Mouse (Mus musculus) neutrophil, adult 65 days (primary cell): ENCODE results near the gene Dbx1. TPM values are rescaled to one million over a fixed set of nuclear protein-coding genes. Genes with fewer than 3 reads are reported as not detected.

Experiments
- total RNA-seq: library from RNA; stranded (reverse); gene quantifications from 2 replicates; pipeline ENCODE4 v1.2.4, GENCODE M21; 2023

The Dbx1 gene
- not detected in 2 replicates for total RNA-seq

DNA sequence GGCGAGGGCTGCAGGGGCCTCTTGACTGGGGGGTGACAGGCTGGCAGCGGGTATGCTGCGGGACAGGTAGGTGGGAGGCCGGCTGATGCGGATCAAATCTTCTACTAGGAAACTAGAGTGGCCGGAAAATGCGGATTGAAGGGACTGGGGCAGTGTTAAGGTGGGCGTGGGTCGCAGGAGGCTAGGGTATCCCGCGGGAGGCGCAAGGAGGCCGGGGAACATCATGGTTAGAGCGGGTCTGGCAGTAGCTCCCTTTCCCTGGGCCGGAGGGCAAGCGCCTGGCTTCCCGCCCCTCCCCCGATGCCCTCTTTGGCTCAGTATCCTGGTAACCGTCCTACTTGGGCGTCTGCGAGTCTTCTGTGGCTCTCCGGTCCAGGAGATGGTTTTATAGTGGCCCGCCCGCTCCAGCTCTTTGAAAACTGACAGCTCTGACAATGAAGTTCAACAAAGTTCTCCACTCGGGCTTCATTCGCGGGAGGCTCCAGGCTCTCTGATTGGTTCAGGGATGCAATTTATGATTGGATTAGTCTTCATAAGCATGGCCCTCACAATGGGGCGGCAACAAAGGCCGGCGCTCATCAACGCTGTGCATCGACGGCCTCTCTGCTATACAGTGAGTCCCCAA, at the start of gene Dbx1:
TSS of gene Dbx1 (minus strand) at position 359 of the 625 bp plus-strand sequence.

Other genes with a start within 250 kb of the Dbx1 start
- gene Htatip2, start 122.3 kb upstream of the Dbx1 start, total RNA-seq, result 23.9 and 27.4 TPM in 2 replicates
- gene Prmt3, start 141.5 kb upstream of the Dbx1 start, total RNA-seq, result 15.7 and 25.5 TPM in 2 replicates